Mouse (Mus musculus) lung, adult 2 months (tissue): ENCODE measurements around the gene Kif7.

Experiments used
- CTCF ChIP-seq: fragments of 200-500 bp; IDR thresholded peaks from 2 replicates; pipeline ENCODE4 v1.5.1; 2011; ENCODE audit warnings: mild to moderate bottlenecking, low read length, control low read depth; ENCODE audit not compliant: insufficient read depth
- POLR2A ChIP-seq: fragments of 200-500 bp; IDR thresholded peaks from 2 replicates; pipeline ENCODE4 v1.6.1; 2011; ENCODE audit warnings: low read depth, mild to moderate bottlenecking, control low read depth, low read length, borderline replicate concordance; ENCODE audit errors: extremely low read depth

- TF ChIP-seq CTCF (no peak), POLR2A (no peak)
Measured at GRCm38 (mm10) chr7:79654586-79654985, 60.9 kb downstream of the Kif7 start.
